Mouse (Mus musculus): ENCODE measurements around the gene Clca3b.
"Not testable (repeated sequence)": the region's sequence is repeated elsewhere in the genome, so short reads cannot be mapped to it uniquely, and the experiment has no call there.

The Clca3b gene

DNA sequence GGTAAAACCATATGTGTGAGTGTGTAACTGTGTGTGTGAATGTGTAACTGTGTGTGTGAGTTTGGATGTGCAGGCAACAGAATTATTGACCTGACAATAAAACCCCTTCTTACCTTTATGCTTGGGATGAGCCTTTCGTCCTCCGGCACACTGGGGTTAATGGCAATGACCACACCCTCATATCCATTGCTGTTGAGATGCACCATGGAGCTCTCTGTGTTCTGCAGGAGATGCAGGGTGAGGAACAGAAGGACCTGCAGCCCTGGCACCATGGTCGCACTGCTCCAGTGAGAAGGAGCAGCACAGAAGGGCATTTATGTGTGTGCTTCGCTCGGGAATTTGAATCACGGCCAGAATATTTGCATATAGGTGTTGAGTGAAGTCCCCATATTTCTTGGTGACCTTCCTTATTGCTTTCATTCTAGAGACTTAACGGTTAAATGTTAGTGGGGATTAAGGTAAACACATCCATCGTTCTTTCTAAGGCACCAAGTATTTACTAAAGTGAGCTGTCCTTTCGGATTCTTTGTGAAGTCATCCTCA lies at the start of gene Clca3b:
Clca3b (minus strand) TSS at position 344 of the 543 bp plus-strand sequence.
- in situ Hi-C loops (cut with MboI): not testable (repeated sequence)

DNA sequence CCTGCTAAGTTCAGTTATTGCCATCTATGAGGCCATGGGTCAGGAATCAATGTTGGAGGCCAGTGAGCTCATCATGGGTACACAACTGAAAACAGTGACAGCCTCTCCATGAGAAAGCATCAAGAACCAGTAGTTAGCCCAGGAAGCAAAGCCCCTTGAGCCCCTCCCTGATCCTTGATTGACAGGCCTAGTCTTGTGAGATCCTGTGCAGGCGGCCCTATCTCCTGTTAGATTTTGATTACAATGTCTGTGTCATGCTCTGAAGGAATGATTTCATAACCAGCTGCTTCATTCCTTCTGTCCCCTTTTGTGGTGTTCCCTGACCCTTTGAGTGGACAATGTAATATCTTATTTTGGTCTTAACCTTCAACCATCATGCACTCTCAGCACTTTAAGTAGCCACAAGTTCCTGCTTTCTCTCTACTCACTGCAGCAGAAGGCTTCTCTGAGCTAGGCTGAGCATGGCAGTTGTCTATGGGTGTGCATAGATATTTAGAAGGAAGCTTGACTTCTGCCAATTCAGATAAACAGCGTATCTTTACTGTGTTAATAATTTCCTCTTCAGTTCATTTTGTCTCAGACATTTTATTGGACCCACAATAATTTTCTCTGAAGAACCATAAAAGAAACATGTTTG lies 48.0 kb upstream of the Clca3b start:
- in situ Hi-C loops (cut with MboI): no loop called here

DNA sequence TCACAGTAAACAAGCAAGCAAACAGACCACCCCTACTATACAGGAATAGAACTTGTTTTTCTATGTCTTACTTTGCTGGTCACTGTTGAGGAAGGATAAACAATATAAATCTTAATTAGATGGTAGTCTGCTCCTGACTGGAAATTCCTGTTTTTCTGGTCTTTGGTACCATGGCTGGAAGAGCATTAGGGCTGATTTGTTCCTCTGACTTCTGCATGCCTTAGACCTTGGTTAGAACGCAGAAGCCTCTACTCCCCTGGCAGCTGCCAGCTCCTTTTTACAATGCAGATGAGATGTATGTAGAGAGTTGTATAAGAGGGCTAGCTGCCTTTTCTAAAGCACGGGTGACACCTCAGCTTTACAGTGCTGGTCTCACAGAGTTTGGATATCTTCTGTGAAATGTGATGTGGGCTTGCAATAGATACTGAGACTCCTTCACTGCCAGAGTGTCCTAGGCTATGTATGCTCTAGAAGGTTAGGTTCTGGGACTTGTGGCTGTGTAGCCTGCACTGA lies 41.1 kb upstream of the Clca3b start:
- in situ Hi-C loops (cut with MboI): no loop called here

DNA sequence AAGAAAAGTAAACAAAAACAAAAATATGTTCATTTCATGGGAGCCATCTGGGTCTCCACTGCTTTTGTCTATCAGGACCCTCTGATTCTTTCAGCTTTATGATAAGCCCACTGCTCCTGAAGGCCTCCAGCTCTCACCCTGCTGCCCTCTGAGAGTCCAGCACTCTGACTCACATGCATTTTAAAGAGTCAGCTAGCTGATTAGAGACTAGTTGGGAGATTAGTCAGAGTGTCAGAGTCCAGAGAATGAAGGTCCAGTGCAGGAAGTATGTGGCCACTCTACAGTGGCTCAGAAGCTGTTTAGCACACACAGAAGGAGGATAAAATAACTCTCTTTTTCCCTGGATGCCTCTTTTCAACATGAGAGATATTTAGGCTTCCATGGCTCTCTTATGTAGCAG lies 37.8 kb upstream of the Clca3b start:
- in situ Hi-C loops (cut with MboI): no loop called here

DNA sequence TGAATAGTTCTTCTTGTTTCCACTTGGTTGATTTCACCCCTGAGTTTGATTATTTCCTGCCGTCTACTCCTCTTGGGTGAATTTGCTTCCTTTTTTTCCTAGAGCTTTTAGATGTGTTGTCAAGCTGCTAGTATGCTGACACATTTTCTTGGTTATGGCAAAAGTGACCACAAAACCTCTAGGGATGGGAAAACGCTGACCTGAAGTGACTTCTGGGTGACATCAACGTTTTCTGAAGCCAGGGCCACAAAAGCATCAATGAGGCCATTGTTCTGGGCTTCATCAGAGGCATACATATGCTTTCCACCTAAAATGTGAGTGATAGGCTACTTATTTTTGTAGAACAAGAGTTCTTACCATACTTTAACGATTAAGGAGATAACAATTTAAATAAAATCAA lies 22.9 kb upstream of the Clca3b start:
- in situ Hi-C loops (cut with MboI): not testable (repeated sequence)

DNA sequence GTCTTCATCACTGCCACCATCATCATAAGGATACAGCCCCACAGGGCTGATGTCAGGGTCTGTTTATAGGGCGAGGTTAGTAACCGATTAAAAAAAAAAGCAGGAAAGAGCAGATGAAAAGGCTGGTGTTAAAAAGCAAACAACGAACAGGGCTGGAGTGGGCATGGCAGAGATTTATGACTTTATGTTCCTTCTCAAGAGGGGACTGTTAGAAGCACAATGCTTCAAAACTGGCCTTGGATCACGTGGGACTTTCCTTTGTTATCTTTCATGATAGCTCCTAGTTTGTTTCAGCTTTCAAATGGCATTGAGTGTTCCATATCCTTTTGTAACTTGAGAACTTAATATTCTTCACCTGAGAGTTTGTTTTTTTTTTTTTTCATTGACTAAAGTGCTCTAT lies 427 bp upstream of the Clca3b start:
- in situ Hi-C loops (cut with MboI): no loop called here

DNA sequence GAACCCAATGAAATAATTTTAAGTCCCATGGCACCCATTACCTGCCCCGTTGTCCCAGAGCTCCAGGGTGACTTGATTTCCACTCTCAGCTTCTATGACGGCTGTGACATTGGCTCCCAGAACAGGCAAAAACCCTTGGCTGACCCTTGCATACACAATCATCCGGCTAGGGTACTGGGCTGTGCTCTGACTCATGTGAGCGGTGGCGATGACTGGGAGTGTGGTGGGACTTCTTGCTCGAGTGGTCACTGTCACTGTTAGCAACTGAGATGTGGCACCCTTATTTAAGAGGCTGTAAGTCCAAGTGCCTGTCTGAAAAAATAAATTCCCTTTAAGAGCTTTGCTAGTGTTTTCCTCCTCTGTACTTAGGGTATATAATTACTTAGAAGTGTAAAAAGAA lies 21.9 kb downstream of the Clca3b start:
- in situ Hi-C loops (cut with MboI): no loop called here

DNA sequence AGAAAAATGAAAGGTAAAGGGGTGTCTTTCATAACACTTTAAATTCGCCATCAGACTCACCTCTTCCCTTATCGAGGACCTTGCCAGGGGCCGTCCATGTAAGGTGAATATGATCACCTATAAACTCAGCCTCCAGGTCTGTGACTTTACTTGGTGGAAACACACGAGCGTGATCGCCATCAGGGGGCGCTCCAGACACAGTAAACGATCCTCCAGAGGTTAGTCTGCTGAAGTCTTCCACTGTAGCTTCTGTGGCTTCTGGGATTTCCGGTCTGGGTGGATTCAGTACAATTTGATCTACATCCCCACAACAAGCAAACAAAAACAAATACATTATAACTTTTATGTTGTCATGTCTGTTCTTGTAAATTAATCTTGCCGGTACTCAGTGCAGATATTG lies 24.0 kb downstream of the Clca3b start:
- in situ Hi-C loops (cut with MboI): no loop called here

DNA sequence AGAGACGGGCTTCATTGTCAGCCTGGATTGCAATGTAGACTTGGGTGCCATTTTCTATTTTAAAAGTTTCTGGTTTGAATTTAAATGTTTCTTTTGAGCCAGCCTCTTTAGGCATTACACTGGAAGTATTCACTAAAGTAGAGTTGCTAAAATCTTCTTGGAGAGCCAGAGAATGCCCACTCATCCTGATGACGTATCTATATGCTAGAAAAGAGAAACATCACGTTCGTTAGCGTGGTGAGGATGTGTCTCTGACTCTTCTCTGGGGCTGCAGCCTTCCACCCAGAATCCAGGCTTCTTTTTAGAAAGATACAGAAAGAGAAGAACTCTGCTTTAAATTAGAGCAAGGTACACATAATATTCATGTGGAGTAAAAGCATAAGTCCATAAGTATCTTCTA lies 25.8 kb downstream of the Clca3b start:
- in situ Hi-C loops (cut with MboI): no loop called here

DNA sequence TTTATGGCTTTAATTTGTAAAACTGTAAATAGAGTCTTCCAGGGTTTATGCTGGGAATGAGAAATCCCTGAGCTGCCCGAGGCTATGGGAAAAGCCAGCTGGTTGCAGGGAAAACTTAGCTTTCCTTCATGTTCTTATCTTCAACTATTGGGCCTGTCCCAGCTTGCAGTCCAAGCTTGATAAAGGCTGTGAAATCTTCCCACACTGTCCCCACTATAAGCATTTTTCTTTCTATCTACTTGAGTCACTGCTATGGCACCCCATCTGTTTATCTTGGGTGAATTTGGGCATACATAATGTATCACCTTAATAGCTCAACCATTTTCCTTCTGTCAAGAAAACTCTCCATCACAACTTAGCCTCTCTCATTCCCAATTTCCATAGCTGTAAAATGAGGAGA lies 28.5 kb downstream of the Clca3b start:
- in situ Hi-C loops (cut with MboI): no loop called here

DNA sequence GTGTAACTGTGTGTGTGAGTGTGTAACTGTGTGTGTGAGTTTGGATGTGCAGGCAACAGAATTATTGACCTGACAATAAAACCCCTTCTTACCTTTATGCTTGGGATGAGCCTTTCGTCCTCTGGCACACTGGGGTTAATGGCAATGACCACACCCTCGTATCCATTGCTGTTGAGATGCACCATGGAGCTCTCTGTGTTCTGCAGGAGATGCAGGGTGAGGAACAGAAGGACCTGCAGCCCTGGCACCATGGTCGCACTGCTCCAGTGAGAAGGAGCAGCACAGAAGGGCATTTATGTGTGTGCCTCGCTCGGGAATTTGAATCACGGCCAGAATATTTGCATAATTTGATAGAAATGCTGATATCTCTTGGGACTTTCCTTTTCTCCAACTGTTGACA lies 29.9 kb downstream of the Clca3b start, which contains the start of gene Clca3a2:
Clca3a2 (minus strand) TSS at position 276 of the 400 bp plus-strand sequence.
- in situ Hi-C loops (cut with MboI): not testable (repeated sequence)

DNA sequence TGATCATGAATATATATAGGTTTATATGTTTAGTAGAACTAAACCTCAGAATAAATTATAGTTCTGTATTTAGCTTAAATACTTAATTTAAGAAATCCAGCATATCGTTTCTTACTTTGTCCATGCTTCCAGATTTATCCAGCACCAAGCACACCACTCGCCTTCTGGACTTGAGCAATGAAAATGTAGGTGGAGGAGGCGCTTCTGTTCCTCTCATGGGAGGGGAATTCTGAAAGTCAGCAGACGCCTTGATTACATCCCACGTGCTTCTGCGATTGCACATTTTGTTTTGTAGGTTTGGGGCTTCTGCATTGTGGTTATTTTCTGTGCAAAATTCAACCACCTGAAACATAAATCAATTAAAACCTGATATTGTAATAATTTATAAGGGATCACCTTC lies 35.8 kb downstream of the Clca3b start:
- in situ Hi-C loops (cut with MboI): not testable (repeated sequence)

DNA sequence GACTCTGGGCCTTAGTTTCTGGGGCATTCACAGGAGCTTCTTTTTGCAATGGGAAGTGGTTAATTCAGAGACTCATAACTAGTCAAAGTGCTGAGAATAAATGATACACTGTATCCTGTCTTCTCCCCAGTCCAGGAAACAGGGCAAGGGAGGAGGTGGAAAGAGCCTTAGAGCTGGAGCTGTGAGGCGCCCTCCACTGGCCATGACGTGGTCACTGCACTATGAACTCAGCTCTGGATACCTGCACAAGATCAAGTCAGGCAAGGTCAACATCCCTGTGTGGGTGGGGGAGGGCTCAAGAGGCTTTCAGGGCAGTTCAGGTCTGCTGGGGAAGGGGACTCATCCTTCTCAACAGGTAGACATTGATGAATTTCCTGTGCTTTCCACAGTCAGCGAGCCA lies 37.3 kb downstream of the Clca3b start:
- in situ Hi-C loops (cut with MboI): no loop called here

DNA sequence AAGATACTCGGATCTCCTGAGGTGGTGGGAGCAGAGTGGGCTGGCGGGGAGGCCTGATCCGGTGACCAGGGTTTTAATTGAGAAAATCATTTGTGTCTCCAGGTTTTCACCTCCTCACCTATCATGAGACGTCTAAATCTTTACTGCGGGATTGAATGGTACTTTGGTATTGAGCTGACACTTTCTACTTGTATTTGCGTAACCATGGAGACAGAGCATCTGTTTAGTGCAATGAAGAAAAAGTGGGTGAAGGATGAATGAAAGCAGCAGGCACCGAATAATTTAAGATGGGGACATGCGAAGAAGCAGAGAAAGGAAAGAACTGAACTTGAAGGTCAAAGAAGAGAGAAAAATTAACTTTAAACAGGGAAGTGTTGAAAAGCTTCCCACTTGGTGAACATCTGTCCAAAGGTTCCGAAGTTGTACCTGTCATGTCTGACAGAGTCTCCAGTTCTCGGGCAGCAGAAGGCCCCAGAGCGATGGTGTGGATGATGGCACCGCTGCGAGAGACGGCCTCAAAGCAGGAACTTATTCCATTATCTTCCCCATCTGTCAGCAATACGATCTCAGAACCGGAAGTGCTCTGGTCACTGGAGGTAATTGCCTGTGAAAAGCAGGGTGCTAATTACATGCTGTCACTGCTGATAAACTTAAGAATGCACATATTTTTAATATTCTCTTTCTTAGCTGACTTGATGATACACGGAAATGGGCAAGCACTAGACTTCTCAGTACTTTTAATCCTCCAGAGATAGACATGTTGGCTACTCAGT lies 40.8 kb downstream of the Clca3b start:
- in situ Hi-C loops (cut with MboI): not testable (repeated sequence)

DNA sequence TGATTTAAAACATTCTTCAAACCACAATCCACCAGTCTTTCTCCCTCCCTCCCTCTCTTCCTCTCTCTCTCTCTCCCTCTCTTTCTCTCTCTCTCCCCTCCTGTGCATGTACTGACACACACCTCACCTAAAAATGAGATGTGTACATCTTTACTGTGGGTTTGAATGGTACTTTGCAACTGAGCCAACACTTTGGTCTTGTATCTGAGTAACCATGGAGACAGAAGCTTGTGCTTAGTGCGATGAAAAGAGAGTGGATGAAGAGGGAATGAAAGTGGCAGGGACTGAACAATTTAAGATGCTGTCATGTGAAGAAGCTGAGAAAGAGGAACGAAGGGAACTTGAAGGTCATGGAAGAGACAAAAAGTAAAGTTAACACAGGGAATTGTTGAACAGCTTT lies 42.5 kb downstream of the Clca3b start:
- in situ Hi-C loops (cut with MboI): not testable (repeated sequence)

DNA sequence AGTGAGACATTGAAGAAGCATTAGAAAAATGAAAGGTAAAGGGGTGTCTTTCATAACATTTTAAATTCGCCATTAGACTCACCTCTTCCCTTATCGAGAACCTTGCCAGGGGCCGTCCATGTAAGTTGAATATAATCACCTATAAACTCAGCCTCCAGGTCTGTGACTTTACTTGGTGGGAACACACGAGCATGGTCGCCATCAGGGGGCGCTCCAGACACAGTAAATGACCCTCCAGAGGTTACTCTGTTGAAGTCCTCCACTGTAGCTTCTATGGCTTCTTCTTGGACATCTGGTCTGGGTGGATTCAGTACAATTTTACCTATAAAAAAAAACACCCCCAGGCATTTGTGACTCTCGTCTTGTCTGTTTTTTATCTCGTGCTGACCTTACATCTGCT lies 47.3 kb downstream of the Clca3b start:
- in situ Hi-C loops (cut with MboI): no loop called here

DNA sequence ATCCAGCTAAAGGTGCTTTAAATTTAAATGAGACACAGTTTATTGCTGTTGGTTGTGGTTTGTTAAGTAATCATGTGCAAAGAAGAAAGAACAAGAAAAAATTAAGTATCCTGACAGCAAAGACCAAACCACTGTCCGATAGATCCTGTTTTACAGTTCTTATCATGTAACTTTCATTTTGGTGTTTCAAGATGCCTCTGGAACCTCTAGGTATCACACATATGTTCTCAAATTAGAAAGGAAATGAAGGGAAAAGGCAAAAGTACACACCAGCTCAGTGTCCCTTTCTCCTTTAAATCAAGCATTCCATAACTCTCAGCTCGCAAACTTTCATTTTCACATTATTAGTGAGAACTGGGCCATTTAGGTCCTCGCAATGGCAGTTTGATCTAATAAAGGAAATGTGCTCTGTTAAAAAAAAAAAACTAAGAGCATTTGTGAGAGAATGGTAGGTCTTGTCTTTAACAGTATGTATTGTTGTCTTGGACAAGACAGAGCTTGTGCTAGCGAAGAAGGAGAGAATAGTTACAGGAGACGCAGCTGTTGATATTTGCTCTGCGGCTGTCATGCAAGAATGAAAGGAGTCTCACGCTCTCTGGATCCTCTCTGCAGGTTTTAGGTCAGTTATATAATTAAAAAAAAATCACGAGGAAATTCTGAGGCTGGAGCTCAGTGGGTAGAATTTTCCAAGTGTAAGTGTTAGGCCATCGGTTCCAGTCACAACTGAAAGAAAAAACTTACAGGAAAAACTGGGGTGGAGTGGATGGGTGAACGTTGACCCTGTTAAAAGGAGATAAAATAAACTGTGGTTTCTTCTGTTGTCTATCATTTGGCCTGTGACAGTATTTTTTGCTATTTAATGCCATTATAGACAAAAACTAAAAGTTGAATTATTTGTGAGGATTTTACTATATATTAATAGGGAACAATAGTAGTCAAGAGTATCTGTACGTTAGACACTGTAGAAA lies 63.7 kb downstream of the Clca3b start:
- in situ Hi-C loops (cut with MboI): no loop called here
